Mouse (Mus musculus) hindbrain, embryonic 11.5 days (tissue): Measurements from ENCODE around the gene Majin. TPM values are rescaled to one million over a fixed set of nuclear protein-coding genes. Genes with fewer than 3 reads are reported as not detected.
A peak's percentile ranks its signal among the peaks of the same experiment; 100 is the strongest.

ENCODE experiments used
- ATAC-seq: fragments of 200-750 bp; cut with Nextera tagmentation; 2 replicates; pipeline ENCODE4 v1.8.0; 2017; ENCODE audit warnings: mild to moderate bottlenecking, moderate TSS enrichment, moderate library complexity; ENCODE audit not compliant: low FRiP score
- DNase-seq: peaks from one replicate; pipeline ENCODE4 v3.0.0-alpha.2; 2015; ENCODE audit warnings: low spot score
- H3K27ac ChIP-seq: fragments of 300-500 bp; sonication (generic); 2 replicates; pipeline ENCODE4 v1.5.1; 2014; ENCODE audit warnings: mild to moderate bottlenecking, low read depth, low read length
- H3K27me3 ChIP-seq: fragments of 300-500 bp; sonication (generic); 2 replicates; pipeline ENCODE4 v1.6.1; 2014; ENCODE audit warnings: mild to moderate bottlenecking, low read length, moderate library complexity, mixed read lengths; ENCODE audit not compliant: control insufficient read depth, insufficient read depth
- H3K36me3 ChIP-seq: fragments of 300-500 bp; sonication (generic); 2 replicates; pipeline ENCODE4 v1.6.1; 2014; ENCODE audit warnings: mild to moderate bottlenecking, low read length, moderate library complexity, mixed read lengths; ENCODE audit not compliant: control insufficient read depth, insufficient read depth
- H3K4me1 ChIP-seq: fragments of 300-500 bp; sonication (generic); replicated peaks from 2 replicates; pipeline ENCODE4 v1.6.1; 2014; ENCODE audit warnings: low read length, mixed read lengths; ENCODE audit not compliant: control insufficient read depth, insufficient read depth
- H3K4me2 ChIP-seq: fragments of 300-500 bp; sonication (generic); replicated peaks from 2 replicates; pipeline ENCODE4 v1.6.1; 2014; ENCODE audit warnings: mild to moderate bottlenecking, low read depth, low read length
- H3K4me3 ChIP-seq: fragments of 300-500 bp; sonication (generic); 2 replicates; pipeline ENCODE4 v1.5.1; 2014; ENCODE audit warnings: low read depth, low read length
- H3K9ac ChIP-seq: fragments of 300-500 bp; sonication (generic); 2 replicates; pipeline ENCODE4 v1.6.1; 2014; ENCODE audit warnings: low read depth, low read length
- H3K9me3 ChIP-seq: fragments of 300-500 bp; sonication (generic); 2 replicates; pipeline ENCODE4 v1.6.1; 2016; ENCODE audit warnings: low read length; ENCODE audit not compliant: control insufficient read depth
- WGBS: fragments of 180-500 bp; shearing (Covaris S2); extraction: QIAGEN DNeasy Blood & Tissue Kit; methylation state at CpG from one replicate; pipeline ENCODE4 v1.1.7; 2014; 5-methylcytosine and 5-hydroxymethylcytosine counted together
- microRNA counts: library from miRNA; unstranded; fragments of <30 nt; microRNA quantifications from one replicate; lab custom pipeline; 2015
- polyA plus RNA-seq: library from polyadenylated mRNA; unstranded; fragments of >200 nt; fragmentation: Nextera tagmentation; extraction: Ambion mirVana; gene quantifications from 2 replicates; pipeline ENCODE4 v1.2.1, GENCODE M21; 2014

Majin gene
- polyA plus RNA-seq, 1 experiment from 2014 or later, result not detected

GRCm38 (mm10) chr19:6270661-6271060 lies 86.5 kb downstream of the Majin start:
- WGBS, result 63% methylated on average over 9 of the region's 9 CpGs
- H3K4me2 ChIP-seq, result no peak overlapping the region
- H3K9me3 ChIP-seq, result no peaks in the 10 kb centered on the region
- H3K27me3 ChIP-seq, result no peaks in the 10 kb centered on the region
- H3K4me3 ChIP-seq, result no peak overlapping the region
- no peak overlapping the region for H3K27ac ChIP-seq
- no peaks in the 10 kb centered on the region for H3K4me1 ChIP-seq
- no peak for DNase-seq
- no peak for ATAC-seq
- H3K9ac ChIP-seq, result 0 out of 2 replicates have a peak overlapping the region, but pooled peaks have one; percentile 16
- no peaks in the 10 kb centered on the region for H3K36me3 ChIP-seq

- ATAC-seq (no peak), DNase-seq (no peak)
- Histone ChIP-seq H3K36me3 (no peaks in the 10 kb centered on the region), H3K27me3 (no peaks in the 10 kb centered on the region), H3K4me1 (no peaks in the 10 kb centered on the region), H3K4me2 (no peak overlapping the region), H3K9me3 (no peaks in the 10 kb centered on the region), H3K4me3 (no peak overlapping the region), H3K9ac (0 out of 2 replicates have a peak overlapping the region, but pooled peaks have one; percentile 16), H3K27ac (no peak overlapping the region)
- WGBS, result 32% methylated on average over 8 of the region's 8 CpGs
These were observed 87.0 kb downstream of the Majin start for GRCm38 (mm10) chr19:6271206-6271605.

- Histone ChIP-seq H3K4me3 (no peak overlapping the region), H3K4me2 (no peak overlapping the region), H3K9me3 (no peaks in the 10 kb centered on the region), H3K27ac (no peak overlapping the region), H3K9ac (no peak overlapping the region), H3K4me1 (no peaks in the 10 kb centered on the region), H3K36me3 (no peaks in the 10 kb centered on the region), H3K27me3 (no peaks in the 10 kb centered on the region)
- WGBS, result 66% methylated on average over 7 of the region's 7 CpGs
- DNase-seq (no peak), ATAC-seq (no peak)
These were observed 87.9 kb downstream of the Majin start for GRCm38 (mm10) chr19:6272053-6272452.

- Histone ChIP-seq H3K36me3 (no peaks in the 10 kb centered on the region), H3K4me1 (no peaks in the 10 kb centered on the region), H3K4me3 (no peak overlapping the region), H3K27me3 (no peaks in the 10 kb centered on the region), H3K9me3 (no peaks in the 10 kb centered on the region), H3K4me2 (no peak overlapping the region), H3K27ac (no peak overlapping the region), H3K9ac (no peak overlapping the region)
- ATAC-seq (no peak), DNase-seq (no peak)
- 82% methylated on average over 4 of the region's 4 CpGs for WGBS
These were observed 88.5 kb downstream of the Majin start for GRCm38 (mm10) chr19:6272738-6273137.

- ATAC-seq, result no peak
- Histone ChIP-seq H3K27ac (no peak overlapping the region), H3K4me3 (no peak overlapping the region), H3K9me3 (no peaks in the 10 kb centered on the region), H3K4me1 (peaks cover 5% of the 10 kb centered on the region; the same call in 1 of the 2 replicates), H3K4me2 (no peak overlapping the region), H3K36me3 (no peaks in the 10 kb centered on the region), H3K27me3 (no peaks in the 10 kb centered on the region), H3K9ac (no peak overlapping the region)
- DNase-seq, result no peak
- 92% methylated on average over 4 of the region's 4 CpGs for WGBS
These were observed 89.4 kb downstream of the Majin start for GRCm38 (mm10) chr19:6273592-6273991.

MicroRNA genes within 50 kb of the gene (microRNA counts, 519-probe panel; counts per million panel counts)
- microRNA mmu-miR-192 (lab: Ali Mortazavi, UCI), result not detected

Other genes starting within 250 kb of the Majin start
- 67.7 and 68.3 TPM in 2 replicates for gene Pola2, start 220.2 kb upstream of the Majin start, polyA plus RNA-seq
- gene Slc22a20, start 198.2 kb upstream of the Majin start, polyA plus RNA-seq, result not detected in 2 replicates
- 3.8 and 4.2 TPM in 2 replicates for gene Capn1, start 168.5 kb upstream of the Majin start, polyA plus RNA-seq
- gene Syvn1, start 137.8 kb upstream of the Majin start, polyA plus RNA-seq, result 23.9 and 27.1 TPM in 2 replicates
- gene Mrpl49, start 126.6 kb upstream of the Majin start, polyA plus RNA-seq, result 81.7 and 86.6 TPM in 2 replicates
- gene Fau, start 126.5 kb upstream of the Majin start, polyA plus RNA-seq, result 749 and 751 TPM in 2 replicates
- gene Znhit2, start 123.2 kb upstream of the Majin start, polyA plus RNA-seq, result 39.7 and 41.1 TPM in 2 replicates
- 36.0 and 38.1 TPM in 2 replicates for gene Tm7sf2, start 116.0 kb upstream of the Majin start, polyA plus RNA-seq
- 47.4 and 49.7 TPM in 2 replicates for gene Vps51, start 107.2 kb upstream of the Majin start, polyA plus RNA-seq
- gene Tmem262, start 104.4 kb upstream of the Majin start, polyA plus RNA-seq, result not detected in 2 replicates
- gene Gm28374, start 102.1 kb upstream of the Majin start, polyA plus RNA-seq, result 1.4 and 1.7 TPM in 2 replicates
- 70.1 and 77.8 TPM in 2 replicates for gene Zfpl1, start 99.4 kb upstream of the Majin start, polyA plus RNA-seq
- gene Cdca5, start 99.4 kb upstream of the Majin start, polyA plus RNA-seq, result 45.8 and 51.5 TPM in 2 replicates
- 0.49 and 0.62 TPM in 2 replicates for gene AC131692.1, start 90.0 kb upstream of the Majin start, polyA plus RNA-seq
- gene Naaladl1, start 78.6 kb upstream of the Majin start, polyA plus RNA-seq, result 0.38 and 0.59 TPM in 2 replicates
- gene Sac3d1, start 65.7 kb upstream of the Majin start, polyA plus RNA-seq, result 62.6 and 62.9 TPM in 2 replicates
- 26.9 and 32.4 TPM in 2 replicates for gene Snx15, start 56.1 kb upstream of the Majin start, polyA plus RNA-seq
- gene Batf2, start 43.4 kb upstream of the Majin start, polyA plus RNA-seq, result 0.32 TPM in 1 of 2 replicates, not detected in the other
- 80.0 and 82.4 TPM in 2 replicates for gene Arl2, start 42.8 kb upstream of the Majin start, polyA plus RNA-seq
- 0.71 and 0.98 TPM in 2 replicates for gene Gpha2, start 42.0 kb downstream of the Majin start, polyA plus RNA-seq
- gene Ppp2r5b, start 51.5 kb downstream of the Majin start, polyA plus RNA-seq, result 42.1 and 46.8 TPM in 2 replicates
- 7.0 and 8.1 TPM in 2 replicates for gene Atg2a, start 57.3 kb downstream of the Majin start, polyA plus RNA-seq
- gene Ehd1, start 92.3 kb downstream of the Majin start, polyA plus RNA-seq, result 62.6 and 67.4 TPM in 2 replicates
- 0.50 and 0.82 TPM in 2 replicates for gene Cdc42bpg, start 122.1 kb downstream of the Majin start, polyA plus RNA-seq
- gene Men1, start 150.6 kb downstream of the Majin start, polyA plus RNA-seq, result 43.0 and 51.3 TPM in 2 replicates
- gene Map4k2, start 156.7 kb downstream of the Majin start, polyA plus RNA-seq, result 6.7 and 8.5 TPM in 2 replicates
- 156 and 178 TPM in 2 replicates for gene Sf1, start 179.3 kb downstream of the Majin start, polyA plus RNA-seq
- 1.6 and 2.1 TPM in 2 replicates for gene Pygm, start 200.0 kb downstream of the Majin start, polyA plus RNA-seq
- gene Rasgrp2, start 215.0 kb downstream of the Majin start, polyA plus RNA-seq, result 16.0 and 18.0 TPM in 2 replicates
- 13.6 and 14.3 TPM in 2 replicates for gene Nrxn2, start 234.3 kb downstream of the Majin start, polyA plus RNA-seq